Mouse (Mus musculus) urinary bladder, postnatal 10 days (tissue): ENCODE measurements around the gene Cxcr5.

ENCODE experiments used
- DNase-seq: peaks from one replicate; pipeline ENCODE4 v3.0.0; 2022; ENCODE audit warnings: low spot score

The Cxcr5 gene

DNA sequence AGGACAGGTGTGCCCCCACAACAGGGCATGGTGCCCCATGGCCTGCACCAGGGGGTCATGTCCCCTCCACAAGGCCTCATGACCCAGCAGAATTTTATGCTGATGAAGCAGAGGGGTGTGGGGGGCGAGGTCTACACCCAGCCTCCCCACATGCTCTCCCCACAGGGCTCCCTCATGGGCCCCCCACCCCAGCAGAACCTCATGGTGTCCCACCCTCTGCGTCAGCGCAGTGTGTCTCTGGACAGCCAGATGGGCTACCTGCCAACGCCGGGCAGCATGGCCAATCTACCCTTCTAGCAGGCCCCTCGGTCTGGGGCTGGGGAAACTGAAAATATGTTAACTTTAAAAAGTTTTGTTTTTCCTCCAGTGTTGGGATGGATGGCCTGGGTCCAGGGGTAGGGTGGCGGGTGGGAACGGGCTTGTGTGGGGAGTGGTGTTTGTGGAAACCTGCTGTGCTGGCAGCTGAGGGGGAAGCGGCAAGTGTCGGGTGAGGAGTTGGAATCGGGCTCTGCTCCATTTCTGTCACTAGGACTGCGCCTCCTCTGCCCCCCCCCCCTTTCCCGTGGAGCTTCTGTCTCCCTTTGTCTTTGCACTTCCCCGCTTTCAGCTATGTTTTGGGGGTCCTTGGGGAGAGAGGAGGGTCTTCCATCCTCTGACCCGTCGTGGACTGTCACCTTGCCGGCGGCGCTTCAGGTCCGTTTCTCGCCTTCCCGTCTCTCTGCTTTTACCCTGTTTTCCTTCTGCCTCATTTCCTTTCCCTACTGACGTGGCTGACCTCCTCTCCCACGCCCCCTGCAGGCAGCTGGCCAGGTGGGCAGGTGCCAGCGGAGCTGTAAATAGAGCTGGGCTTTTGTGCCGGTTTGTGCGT, 52.0 kb downstream of the Cxcr5 start:
- DNase-seq: peak; percentile 79

- no peak for DNase-seq
These were observed 52.8 kb downstream of the Cxcr5 start for GRCm38 (mm10) chr9:44508721-44509486.

- DNase-seq: no peak
These were observed 53.5 kb downstream of the Cxcr5 start for GRCm38 (mm10) chr9:44508124-44508619.

DNA sequence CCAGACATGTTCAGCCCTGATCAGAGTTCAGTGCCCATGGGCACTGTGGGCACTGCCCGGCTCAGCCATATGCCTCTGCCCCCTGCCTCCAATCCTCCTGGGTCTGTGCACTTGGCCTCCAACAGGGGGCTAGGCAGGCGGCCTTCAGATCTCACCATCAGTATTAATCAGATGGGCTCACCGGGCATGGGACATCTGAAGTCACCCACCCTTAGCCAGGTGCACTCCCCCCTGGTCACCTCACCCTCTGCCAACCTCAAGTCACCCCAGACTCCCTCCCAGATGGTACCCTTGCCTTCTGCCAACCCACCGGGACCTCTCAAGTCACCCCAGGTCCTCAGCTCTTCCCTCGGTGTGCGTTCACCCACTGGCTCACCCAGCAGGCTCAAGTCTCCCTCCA, 54.3 kb downstream of the Cxcr5 start:
- no peak for DNase-seq

GRCm38 (mm10) chr9:44506566-44506965, 55.1 kb downstream of the Cxcr5 start:
- DNase-seq: no peak

- no peak for DNase-seq
These were observed 55.7 kb downstream of the Cxcr5 start for GRCm38 (mm10) chr9:44505824-44506467.

GRCm38 (mm10) chr9:44504893-44505823, 56.5 kb downstream of the Cxcr5 start:
- no peak for DNase-seq

GRCm38 (mm10) chr9:44502006-44502405, 59.7 kb downstream of the Cxcr5 start:
- no peak for DNase-seq

DNA sequence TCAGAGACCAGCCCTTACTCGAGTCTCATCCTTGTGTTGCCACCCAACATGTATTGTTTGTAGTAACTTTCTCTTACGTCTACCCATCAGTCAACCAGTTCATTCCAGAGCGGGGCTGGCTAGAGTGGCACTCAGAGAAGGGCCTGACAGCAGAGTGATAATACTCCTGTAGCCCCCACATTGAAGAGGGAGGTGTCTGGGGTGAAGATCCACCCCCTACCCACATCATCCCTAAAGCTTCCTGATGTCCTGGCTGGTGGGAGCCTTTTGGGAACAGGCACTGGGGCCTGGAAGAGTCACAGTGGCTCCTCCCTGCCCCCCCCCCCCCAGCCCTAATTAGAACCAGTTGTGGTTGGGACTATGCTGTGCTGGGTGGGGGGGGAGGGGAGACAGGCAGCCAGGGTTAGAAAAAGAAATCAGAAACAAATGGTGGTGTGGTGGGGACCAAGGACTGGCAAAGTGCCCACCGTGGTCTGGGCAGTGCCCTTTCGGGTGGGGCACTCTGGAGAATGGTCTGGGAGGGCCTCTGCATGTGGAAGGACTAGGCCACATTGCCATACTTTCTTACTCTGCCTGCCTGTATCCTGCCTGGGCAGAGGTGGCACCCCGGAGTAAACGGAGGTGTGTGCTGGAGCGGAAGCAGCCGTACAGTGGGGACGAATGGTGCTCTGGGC, 60.3 kb downstream of the Cxcr5 start:
- DNase-seq: no peak

DNA sequence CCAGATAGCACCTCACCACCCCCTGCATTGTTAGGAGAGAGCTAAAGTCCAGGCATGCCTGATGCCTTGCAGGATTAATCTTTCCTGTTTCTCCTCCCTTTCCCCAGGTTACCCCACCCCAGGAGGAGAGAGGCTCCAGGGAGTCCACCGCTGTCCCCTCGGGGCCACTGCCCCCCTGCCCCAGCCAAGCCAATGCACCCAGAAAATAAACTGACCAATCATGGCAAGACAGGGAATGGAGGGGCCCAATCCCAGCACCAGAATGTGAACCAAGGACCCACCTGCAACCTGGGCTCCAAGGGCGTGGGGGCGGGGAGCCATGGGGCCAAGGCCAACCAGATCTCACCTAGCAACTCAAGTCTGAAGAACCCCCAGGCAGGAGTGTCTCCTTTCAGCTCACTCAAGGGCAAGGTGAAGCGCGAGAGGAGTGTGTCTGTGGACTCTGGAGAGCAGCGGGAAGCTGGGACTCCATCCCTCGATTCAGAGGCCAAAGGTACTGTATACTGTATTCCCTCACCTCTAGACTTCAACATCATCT, 61.0 kb downstream of the Cxcr5 start:
- no peak for DNase-seq

GRCm38 (mm10) chr9:44500163-44500533, 61.5 kb downstream of the Cxcr5 start:
- DNase-seq: no peak

DNA sequence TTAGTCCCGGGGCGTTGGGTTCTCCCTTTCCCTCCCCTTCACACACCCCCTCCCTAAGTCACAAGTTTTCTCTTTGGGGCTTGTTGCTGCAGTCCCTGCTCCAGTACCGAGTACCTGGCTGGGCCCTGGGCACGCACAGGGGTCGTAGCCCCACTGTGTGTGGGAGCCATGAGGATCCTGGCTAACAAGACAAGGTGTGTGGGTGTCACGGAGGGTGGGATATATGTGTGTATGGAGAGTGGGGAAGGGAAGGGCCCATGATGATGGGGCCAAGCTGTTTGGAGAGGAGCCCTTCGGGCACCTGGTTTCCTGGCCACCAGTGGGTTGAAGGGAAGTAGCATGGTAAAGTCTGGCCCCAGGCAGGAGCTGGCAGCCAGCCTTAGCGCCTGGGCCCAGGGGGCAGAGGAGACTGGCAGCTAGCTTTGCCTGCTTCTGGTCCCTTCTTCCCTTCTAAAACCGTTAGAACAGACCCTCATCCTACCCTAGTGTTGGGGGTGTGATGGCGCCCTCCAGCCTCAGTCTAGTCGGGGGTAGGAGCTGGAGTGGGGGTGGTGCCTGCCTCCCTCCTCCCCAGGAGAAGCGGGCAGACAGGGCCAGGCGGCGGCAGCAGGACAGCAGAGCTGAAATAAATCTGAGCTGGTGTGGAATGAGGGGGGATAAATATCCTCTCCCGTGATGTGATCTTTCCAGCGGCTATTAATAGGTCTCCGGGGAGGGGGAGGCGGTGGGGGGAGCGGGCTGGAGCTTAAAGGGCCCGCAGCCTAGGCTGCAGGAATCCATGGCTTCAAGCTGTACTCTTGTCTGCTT, 62.1 kb downstream of the Cxcr5 start:
- DNase-seq: peak; percentile 14

- DNase-seq: peak; percentile 59
These were observed 63.0 kb downstream of the Cxcr5 start for GRCm38 (mm10) chr9:44498421-44499355.

DNA sequence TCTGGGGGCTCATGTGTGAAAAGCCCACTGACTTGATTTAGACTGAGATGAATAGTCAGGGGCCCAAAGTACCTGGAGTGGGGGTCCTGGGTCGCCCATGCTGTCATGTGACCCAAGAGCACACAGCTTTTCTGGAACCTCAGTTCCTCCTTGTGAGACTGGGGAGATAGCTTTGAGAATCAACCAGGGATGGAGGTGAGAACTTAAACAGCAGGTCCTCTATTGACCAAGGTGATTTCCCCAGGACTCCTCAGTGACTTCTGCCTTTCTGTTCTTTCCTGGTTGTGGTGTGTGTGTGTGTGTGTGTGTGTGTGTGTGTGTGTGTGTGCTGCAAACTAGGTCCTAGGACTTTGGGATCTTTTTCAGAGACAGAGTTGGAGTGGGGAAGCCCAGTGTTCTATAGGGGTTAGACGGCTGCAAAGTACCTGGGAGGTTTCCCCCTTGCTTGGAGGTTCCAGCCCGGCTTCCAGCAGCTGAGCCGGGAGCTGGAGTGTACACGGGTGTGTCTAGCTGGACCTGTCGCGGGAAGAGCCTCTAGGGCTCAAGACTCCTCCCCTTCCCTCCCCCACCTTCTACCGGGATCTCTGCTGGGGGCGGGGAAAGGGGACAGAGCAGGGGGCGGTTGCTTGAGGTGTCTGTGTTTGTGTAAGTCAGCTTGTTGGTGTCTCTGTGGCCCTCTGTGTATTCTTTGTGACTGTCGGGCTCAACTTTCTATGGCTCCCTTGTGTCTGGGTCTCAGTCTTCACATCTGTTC, 63.9 kb downstream of the Cxcr5 start:
- no peak for DNase-seq

DNA sequence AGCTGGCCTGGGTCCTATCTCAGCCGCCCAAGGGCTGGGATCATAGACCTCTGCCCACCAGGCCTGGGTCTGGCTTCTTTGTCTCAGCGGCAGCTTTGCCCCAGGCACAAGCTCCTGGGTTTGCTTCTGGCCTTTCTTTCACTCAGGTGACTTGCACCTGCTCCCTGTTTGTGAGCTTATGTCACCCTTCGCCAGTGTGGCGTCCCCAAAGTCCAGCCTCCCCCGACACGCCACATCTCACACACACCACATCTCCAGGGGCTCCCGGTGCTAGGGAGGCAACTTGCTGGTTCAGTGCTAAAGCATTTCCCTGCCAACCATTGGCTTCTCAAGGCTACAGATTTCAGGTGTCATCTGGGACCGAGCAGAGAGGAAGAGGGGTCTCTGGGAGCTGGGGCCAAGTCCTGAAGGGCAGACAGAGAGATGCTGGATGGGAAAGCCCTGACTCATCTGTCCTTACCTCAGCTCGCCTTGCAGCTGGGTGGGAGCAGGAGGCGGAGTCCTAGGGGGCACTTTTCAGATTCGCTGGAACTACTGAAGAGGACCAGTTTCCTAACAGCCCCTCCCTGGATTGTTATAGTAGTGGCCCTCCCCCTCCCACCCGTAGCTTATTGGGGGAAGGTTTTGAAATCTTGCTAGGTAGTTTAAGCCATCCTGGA, 64.7 kb downstream of the Cxcr5 start:
- no peak for DNase-seq

GRCm38 (mm10) chr9:44495810-44496344, 65.8 kb downstream of the Cxcr5 start:
- DNase-seq: no peak
